Mouse (Mus musculus): ENCODE measurements at regions not wholly inside any gene's neighbourhood (a gene's known extent, or its start where the extent isn't known, plus 50 kb on each side); places are given as distances from the start of the nearest gene placed in this dataset.
A peak's percentile ranks its signal among the peaks of the same experiment; 100 is the strongest.

- no peak for DNase-seq (ENCODE audit: low spot score in 2 of 2)
These were observed 60.6 kb upstream of the Slc30a5 start for GRCm38 (mm10) chr13:100893871-100894270.

GRCm38 (mm10) chr13:100893096-100893495 is 59.9 kb upstream of the Slc30a5 start:
- DNase-seq (ENCODE audit: low spot score in 2 of 2) = no peak

- peak; percentile 2 to 8 for DNase-seq (ENCODE audit: low spot score in 2 of 2)
These were observed 59.4 kb upstream of the Slc30a5 start for GRCm38 (mm10) chr13:100892647-100893071.

GRCm38 (mm10) chr13:100892204-100892603 is 59.0 kb upstream of the Slc30a5 start:
- peak; percentile 11 to 39 for DNase-seq (ENCODE audit: low spot score in 2 of 2)

- DNase-seq (ENCODE audit: low spot score in 2 of 2) = no peak
These were observed 57.2 kb upstream of the Slc30a5 start for GRCm38 (mm10) chr13:100890457-100890856.

GRCm38 (mm10) chr13:100888481-100888880 is 55.3 kb upstream of the Slc30a5 start:
- no peak for DNase-seq (ENCODE audit: low spot score in 2 of 2)

GRCm38 (mm10) chr13:100883711-100884110 is 50.5 kb upstream of the Slc30a5 start:
- no peak for DNase-seq (ENCODE audit: low spot score in 2 of 2)
